Mouse (Mus musculus) cerebellum, adult 11-12 months (tissue): ENCODE results near the gene Slc28a1.
A peak's percentile ranks its signal among the peaks of the same experiment; 100 is the strongest.
"Not testable (repeated sequence)": the region's sequence is repeated elsewhere in the genome, so short reads cannot be mapped to it uniquely, and the experiment has no call there.

Experiments
- DNase-seq: peaks from one replicate; pipeline ENCODE4 v3.0.0; 2022

The Slc28a1 gene

GRCm38 (mm10) chr7:81125215-81126175 is 10.9 kb downstream of the Slc28a1 start:
- no peak for DNase-seq

DNA sequence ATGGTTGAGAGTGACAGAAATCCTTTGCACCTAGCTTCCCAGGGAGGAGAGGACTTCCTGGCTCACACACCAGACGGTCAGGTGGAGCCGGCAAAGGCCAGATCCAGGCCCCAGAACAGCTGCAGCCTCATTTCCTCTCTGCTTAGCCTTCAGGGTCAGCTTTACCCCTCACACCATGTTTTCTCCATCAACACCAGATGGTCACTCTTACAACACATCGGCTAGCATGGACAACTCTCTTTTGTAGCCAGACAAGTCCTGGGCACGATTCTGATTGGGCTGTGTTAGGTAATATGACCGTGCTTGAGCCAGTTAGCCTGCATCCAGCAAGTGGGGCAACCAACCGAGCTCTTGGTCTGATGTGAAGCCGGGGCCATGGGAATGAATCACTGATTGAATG is 17.3 kb downstream of the Slc28a1 start:
- no peak for DNase-seq

GRCm38 (mm10) chr7:81132851-81133279 is 18.3 kb downstream of the Slc28a1 start:
- no peak for DNase-seq

DNA sequence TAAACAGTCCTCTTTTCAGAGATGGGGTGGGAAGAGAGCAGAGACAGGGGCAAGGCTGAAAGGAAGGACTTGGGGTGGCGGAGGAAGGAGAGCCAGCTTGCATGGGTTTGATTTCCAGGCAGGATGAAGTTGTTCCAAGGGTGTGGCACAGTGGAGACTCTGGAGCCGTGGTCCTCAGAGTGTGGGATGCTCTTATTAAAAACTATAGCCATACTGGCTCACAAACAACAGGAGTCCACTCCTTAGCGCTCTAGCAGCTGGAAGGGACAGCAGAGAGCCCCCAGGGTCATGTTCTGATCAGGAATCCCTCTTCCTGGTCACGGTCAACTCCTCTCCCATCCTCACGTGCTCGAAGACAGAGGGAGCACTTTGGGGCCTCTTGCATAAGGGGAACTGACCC is 18.8 kb downstream of the Slc28a1 start:
- DNase-seq: no peak

DNA sequence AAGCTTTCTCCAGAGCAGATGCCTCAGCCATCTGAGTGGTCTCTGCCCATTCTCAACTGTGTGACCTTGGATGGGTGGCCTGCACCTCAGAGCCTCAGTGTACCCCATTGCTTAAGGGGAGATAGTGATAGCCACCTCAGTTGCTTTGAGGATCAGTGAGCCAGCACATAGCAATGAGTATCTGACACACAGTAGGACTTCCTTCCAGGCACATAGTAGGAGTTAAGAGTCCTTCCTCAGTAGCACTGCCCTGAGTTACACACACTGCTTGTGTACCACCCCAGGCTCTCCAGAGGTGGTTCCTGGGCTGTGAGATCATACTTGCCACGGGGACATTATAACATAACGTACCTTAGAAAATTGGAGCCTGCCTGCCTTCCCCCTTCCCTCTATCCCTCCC is 19.3 kb downstream of the Slc28a1 start:
- no peak for DNase-seq

DNA sequence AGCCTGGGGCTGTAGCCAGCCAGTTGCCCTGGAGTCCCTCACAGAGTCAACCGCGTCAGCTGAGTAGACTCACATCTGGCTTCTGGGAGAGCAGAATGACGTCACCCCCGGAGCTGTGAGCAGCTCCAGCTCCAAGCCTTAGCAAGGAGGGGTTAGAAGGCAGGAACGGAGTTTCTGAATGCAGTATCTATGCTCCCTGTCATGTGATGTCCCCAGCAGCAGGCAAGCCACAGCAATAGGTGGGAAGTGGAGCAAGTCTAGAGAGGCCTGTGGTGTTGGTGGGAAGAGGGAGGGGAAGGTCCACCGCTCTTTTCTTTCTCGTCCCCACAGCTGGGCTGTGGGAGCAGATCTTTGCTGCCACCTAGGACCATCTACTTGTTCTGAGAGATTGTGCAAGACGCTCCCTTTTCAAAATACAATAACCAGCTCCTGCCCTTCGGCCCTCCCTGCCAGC is 20.0 kb downstream of the Slc28a1 start:
- DNase-seq: peak; percentile 16

- no peak for DNase-seq
Observed at GRCm38 (mm10) chr7:81137292-81137691, 22.7 kb downstream of the Slc28a1 start.

DNA sequence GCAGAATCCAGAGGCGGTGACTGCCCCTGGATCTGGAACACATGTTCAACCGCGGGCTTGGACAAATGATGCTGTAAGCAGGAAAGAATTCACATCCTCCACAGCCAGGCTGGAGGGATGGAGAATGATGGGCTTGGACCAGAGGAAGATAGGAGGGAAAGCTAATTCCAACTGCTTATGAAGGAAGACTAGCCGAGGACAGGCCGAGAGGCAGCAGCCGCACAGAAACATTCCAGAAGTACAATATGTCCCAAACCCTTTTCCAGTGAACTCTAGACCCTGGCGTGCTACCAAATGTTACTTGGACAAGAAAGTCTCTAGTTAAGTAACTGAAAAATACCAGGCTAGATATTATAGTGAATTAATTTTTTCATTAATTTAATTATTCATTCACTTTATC is 24.5 kb downstream of the Slc28a1 start:
- DNase-seq: no peak

DNA sequence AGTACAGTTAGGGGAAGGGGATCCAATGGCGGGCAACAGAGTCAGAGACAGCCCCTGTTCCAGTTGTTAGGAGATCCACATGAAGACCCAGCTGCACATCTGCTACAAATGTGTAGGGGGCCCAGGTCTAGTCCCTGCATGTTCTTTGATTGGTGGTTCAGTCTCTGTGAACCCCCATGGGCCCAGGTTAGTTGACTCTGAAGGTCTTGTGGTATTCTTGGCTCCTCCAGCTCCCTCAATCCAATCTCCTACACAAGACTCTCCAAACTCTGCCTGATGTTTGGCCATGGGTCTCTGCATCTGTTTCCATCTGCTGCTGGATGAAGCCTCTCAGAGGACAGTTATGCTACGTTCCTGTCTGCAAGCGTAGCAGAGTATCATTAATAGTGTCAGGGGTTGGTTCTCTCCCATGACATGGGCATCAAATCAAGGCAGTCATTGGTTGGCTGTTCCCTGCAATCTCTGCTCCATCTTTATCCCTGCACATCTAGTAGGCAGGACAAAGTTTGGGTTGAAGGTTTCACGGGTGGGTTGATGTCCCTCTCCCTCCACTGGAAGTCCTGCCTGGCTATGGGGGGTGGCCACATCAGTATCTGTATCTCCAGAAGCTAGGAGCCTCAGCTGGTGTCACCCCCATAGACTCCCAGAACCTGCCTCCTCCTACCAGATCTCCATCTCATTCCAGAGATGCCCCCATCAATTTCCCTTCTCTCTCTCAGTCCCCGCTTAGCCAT is 25.2 kb downstream of the Slc28a1 start:
- no peak for DNase-seq

- no peak for DNase-seq
Observed at GRCm38 (mm10) chr7:81141541-81141940, 26.9 kb downstream of the Slc28a1 start.

- DNase-seq: not testable (repeated sequence)
Observed at GRCm38 (mm10) chr7:81143056-81143455, 28.5 kb downstream of the Slc28a1 start.

DNA sequence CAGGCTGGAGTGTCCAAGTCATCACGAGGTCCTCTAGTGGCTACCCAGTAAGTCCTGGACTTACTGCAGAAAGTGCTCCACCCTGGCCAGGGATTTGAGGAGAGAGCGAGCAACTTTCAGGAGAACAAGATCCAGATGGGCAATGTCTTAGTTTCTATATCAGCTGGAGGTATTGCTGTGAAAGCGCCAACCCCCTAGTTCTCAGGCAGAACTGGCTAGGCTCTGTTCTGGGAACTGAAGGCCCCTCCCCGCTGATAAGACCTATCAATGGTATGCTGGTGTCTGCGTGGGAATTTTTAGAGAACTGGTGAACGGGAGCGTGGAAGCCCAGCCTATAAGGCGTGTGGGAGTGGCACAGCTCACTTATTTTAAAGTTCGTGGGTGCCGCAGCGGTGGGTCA is 35.2 kb downstream of the Slc28a1 start:
- no peak for DNase-seq

DNA sequence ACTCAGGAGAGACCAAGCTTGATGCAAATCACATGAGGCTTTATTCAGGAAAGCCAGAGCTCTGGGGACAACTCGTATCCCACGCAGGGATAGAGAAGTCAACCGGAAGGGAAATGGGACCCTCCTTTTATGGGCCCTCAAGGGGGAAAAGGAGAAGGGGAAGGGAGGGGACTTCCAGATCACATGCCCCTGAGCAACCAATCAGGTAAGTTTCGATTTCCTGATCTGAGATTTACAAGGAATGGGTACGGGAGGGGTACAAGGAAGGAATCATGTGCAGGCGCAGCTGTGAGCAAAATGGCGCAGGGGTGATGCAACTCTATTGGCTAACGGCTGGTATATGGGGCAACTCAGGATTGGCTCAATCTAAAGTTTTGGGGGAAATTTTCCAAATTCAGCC is 36.6 kb downstream of the Slc28a1 start:
- DNase-seq: no peak

GRCm38 (mm10) chr7:81152306-81152705 is 37.7 kb downstream of the Slc28a1 start:
- DNase-seq: no peak

DNA sequence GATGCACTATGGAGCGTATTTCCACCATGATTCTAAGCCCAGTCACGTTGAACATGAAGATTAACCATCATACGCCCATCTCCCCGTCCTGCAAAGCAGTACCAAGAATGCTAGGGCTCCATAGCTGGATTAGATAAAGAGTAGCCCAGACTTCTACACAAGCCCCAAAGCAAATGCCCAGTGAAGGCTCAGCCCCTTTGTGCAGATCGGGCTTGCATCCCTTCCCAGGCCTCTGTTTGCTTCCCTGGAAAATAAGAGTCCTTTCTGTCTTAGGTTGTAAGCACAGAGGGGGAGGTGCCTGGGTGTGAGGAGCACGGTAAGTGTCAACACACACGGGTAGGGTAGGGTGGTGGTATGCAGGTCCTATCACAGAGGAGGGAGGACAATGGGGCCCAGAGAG is 38.2 kb downstream of the Slc28a1 start:
- no peak for DNase-seq

- DNase-seq: no peak
Observed at GRCm38 (mm10) chr7:81153327-81153726, 38.7 kb downstream of the Slc28a1 start.

- not testable (repeated sequence) for DNase-seq
Observed at GRCm38 (mm10) chr7:81154244-81154643, 39.6 kb downstream of the Slc28a1 start.

GRCm38 (mm10) chr7:81154960-81155359 is 40.4 kb downstream of the Slc28a1 start:
- peak; percentile 15 for DNase-seq

DNA sequence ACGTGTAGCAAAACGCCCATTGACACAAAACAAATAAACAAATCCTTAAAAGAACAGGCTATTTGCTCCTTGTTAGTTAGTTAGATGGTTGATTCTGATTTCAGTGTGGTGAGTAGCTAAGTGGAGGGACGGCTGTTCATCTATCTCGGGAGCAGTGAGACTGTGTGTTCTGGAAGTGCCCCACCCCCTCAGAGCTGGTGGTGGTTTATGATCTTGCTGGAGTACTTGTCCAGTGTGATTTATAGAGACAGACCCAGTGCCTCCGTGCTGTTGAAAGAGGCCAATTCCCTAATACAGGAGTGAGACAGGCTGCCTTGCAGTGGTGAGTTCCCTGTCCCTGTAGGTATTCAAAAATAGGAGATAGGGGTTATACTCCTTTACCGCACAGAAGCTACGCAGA is 44.3 kb downstream of the Slc28a1 start:
- DNase-seq: no peak

DNA sequence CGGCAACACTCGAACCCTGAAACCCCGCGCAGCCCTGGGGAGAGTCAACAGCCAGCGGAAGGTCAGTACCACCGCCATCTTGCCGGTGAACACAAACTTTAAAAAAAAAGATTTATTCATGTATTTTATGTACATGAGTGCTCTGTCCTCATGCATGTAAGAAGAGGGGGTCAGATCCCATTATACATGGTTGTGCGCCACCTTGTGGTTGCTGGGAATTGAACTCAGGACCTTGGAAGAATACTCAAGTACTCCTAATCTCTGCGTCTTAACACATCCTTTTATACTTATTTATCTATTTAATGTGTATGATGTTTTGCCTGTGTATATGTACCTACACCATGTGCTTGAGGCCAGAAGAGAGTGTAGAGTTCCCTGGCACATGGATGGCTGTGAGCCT is 47.1 kb downstream of the Slc28a1 start:
- no peak for DNase-seq

DNA sequence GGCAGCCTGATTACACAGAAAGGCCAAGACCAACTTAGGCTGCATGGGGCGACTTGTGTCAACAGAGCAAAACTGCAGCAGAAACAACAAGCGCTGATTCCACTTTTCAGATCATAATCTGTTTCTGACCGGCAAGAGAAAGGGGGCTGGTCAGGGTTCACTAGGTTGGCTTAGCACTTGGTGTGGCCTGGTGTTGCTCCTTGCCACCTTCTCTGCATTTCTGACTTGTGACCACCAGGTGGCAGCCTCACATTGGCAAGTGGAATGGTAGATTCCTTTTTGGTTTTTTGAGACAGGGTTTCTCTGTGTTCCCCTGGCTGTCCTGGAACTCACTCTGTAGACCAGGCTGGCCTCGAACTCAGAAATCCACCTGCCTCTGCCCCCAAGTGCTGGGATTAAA is 47.7 kb downstream of the Slc28a1 start:
- DNase-seq: peak; percentile 37

DNA sequence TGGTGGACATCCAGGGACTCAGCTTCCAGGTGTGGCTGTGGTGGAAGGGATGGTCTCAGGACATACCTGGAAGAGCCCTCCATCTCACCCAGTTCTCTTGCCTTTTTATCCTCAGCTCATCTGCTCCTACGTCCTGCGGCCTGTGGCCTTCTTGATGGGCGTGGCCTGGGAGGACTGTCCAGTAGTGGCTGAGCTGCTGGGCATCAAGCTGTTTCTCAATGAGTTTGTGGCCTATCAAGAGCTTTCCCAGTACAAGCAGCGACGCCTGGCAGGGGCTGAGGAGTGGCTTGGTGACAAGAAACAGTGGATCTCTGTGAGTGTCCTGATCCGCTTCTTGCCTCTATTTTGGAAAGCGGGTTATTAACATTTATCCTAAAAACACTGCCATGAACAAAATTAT is 49.8 kb downstream of the Slc28a1 start:
- no peak for DNase-seq

GRCm38 (mm10) chr7:81167124-81167523 is 52.5 kb downstream of the Slc28a1 start:
- no peak for DNase-seq

DNA sequence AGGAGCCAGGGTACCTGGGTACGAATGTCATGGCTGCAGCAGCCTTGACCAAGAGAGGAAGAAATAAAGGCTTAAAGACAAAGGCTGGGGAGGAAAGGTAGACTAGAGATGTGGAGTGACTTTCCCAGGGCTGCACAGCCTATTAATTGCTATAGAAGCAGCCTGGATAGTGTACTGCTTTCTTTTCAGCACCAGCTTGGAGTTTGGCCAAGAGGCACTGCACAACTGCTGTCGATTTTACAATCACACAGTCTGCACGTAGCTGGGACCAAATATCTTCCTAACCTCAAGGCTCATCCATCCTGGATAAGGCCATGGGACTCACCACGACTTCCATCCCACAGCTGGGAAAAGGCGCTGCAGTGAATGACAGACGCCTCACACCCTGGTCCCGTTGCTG is 54.8 kb downstream of the Slc28a1 start:
- DNase-seq: no peak
